Mouse (Mus musculus) fibroblast of lung, adult 2 months (primary cell): Measurements from ENCODE around the gene Cox5a.
A peak's percentile ranks its signal among the peaks of the same experiment; 100 is the strongest.

Experiments used
- DNase-seq: peaks from one replicate; pipeline ENCODE4 v3.0.0-alpha.2; 2011; ENCODE audit warnings: low read depth

Gene Cox5a

DNA sequence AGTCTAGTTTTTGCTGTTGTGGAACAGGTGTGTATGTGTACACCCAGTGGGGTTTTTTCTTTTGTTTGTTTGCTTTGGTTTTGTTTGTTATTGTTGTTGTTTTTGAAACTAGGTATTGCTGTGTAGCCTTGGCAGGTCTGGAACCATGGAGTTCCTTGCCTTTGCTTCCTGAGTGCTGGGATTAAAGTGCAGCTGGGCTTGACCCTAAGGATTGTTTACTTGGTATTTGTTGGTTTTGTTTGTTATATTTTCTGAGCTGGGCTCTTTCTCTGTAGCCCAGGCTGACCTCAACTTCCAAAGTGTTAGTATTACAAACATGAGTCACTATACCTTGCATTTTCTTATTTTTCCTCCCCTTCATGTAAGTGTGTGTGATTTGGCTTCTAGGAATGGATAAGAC, 5.4 kb downstream of the Cox5a start:
- DNase-seq = no peak

DNA sequence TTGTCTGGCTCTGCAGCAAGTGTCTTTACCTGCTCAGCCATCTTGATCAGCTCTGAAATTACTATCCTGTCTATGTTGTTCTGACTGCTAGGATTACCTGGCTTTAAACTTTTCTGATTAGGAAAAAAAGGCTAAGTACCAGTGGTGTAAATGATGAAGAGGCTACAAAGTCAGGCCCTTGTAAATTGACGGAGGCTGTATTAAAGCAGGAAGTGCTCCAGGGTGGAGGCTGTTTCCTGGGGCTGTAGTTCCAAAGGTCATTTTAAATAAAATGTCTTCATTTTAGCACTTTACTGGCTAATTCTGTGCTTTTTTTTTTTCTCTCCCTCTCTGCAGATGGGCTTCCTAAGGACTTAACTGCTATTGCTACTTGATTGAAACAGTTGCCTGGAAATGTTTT, 10.9 kb downstream of the Cox5a start:
- no peak for DNase-seq

DNA sequence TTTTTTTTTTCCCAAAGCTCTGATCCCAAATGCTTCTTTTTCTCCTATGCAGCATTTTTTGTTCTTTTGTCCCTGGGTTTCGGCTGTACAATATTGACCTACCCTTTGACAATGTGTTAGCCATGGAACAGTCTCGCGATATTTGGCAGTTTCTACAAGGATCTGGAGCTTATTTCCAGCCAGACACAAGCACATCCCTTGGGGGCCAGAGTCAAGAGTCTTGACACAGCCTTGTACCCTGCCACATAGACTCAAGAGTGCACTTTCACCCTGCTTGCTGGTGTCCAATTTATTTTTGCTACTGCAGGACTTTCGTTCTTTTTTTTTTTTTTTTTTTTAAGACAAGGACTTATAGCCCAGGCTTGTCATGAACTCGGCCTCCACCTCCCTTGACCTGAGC, 15.3 kb downstream of the Cox5a start:
- no peak for DNase-seq

DNA sequence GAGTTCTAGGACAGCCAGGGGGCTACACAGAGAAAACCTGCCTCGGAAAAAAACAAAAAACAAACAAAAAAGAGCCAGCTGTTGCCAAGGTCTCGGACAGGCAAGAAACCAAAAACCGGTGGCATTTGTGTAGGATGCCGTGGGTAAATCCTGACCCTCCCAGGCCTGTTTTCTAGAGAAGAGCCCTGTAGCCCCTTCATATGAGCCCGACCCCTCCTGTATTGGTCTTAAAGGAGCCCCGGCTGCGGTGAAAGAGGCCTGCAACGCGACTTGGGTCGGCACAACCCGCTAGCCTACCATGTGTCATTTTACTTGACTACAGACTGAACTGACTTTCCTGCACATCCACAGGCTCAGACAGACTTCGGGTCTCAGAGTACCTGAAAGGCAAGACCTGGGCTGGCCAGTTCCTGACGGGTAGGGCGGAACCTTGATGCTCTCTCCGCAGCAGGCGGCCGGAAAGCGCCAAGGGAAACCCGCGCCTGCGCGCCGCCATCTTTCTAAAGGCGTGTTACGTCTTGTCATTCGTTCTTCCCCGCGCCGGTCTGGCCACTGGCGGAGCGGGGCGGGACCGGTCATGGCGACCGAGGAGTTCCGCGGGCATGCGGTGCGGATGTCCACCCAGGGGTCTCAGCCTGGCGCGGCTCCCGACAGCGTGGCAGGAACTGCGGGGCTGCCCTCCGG, 16.1 kb downstream of the Cox5a start, which contains the start of gene Fam219b:
Gene Fam219b (plus strand): TSS at position 485 of the 684 bp plus-strand sequence.
- peak; percentile 61 for DNase-seq

DNA sequence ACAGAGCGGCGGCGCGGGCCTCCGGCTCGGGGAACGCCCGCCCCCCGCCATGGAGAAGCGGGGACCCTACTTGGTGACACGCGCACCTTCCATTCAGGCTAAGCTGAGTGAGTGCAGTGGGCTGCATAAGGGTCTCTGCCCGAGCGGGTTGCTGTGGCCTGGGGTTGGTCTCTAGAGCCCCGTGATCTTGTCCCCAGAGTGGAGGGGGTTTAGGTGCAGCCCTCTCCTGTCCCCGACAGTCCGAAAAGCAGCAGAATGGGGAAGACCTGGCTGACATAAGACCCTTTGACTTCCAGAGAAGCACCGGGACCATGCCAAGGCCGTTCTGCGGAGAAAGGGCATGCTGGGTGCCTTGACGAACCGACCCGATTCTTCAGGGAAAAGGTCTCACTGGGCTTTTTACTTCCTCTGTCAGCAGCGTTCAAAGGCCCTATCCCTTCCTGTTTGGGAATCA, 16.7 kb downstream of the Cox5a start:
- DNase-seq = no peak

DNA sequence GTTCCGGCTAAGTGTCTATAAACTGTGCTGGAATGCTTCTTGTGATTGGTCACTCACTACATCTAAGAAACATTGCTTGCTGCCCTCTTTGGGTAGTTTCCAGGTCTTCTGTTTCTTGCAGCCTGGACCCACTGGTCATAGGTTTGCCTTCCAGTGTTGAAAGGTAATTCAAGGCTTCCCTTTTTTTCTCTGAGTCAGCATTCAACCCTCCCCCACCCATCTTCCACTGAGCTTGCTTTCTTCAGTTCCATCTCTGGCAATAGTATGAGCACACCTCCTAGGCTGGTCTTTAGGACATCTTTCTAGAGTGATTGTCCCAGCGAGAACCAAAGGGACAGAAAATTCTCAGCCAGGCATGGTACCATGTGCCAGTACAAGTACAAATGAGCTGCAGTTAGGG, 18.5 kb downstream of the Cox5a start:
- DNase-seq = no peak

DNA sequence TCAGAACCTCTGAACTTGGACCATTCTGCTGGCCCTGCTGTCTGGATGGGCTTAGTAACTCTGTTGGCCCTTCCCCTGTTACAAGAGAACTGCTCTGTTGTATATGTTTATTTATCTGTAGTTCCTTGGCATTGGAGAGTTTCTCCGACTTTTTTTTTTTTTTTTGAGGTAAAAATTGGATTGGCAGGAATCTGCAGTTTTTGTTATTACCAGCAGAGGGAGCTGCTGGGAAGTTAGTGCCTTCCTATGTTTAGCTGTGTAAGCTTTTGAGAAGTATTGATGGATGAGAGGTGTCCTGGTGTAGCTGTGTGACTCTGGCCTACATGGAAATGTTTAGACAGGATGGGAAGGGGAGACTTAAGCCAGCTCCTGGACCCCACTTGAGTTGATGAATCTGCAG, 20.2 kb downstream of the Cox5a start:
- DNase-seq = no peak

DNA sequence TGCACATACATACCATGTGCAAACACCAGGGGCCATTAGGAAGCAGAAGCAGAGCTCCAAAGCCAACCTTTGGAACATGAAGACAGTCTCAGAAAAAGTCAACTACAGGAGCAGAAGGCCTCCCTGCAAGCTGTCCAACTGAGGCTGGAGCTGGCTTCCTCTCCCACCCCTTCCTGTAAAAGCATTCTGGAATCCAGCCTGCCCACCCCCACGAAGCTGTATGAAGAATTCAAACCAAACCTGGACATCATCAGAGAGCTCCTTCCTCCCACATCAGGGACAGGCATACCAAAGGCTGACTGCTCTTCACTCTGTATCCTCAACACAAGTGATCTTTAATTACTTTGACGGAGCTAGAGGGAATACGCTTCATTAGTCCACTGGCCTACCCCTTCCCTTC, 22.9 kb downstream of the Cox5a start:
- no peak for DNase-seq

DNA sequence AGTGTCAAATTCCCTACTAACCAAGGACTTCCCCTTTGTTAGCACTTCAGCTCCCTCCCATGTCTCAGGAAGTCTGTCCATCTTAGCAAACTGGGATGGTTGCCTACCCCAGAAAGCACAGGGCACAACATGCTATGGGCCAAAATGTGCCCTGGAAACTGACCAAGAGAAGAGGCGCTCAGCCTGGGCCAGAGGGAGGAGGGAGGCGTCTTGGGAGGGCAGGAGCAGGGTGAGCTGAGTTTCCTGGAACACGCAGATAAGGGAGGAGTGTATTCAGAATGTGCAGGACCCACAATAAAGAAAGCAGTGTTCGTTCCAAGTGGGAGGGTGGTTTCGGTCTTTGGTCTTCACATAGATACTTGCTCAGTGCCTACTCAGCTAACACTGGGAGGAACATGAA, 26.2 kb downstream of the Cox5a start:
- DNase-seq = no peak

DNA sequence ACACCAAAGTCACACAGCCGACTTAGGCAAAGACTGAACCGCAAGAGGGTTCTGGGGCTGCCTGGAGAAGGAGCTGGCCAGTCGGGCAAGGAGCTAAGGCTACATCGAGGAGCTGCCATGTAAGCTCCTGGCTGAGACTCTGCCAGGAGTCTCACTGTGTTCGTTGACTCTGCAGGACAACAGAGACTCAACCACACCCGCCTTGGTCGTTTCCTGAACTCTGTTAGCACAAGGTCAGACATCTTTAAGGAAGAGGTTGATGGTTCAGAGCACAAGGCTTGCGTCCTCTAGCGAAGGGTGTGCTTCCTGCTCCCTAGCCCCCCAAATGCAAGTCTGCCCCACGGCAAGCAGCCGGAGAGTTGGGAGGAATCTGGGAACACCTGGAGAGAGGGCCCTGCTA, 26.8 kb downstream of the Cox5a start:
- DNase-seq = no peak

DNA sequence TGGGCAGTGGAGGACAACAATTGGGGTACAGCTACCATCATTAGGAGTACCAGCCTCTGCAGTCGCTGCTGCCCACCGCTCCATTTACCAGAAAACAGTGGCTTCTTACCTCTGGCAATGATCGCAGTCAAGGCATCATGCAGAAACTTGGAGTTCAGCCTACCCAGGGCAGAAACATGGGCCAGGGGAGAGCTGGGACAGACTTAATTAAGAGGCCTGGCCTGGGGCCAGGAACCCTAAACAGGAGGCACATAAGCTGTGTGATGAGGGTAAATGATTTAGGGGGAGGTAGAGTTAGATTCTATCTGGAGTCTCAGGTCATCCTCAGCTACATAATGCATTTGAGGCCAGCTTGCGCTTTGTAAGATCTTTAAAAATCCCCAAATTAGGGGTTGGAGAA, 28.1 kb downstream of the Cox5a start:
- no peak for DNase-seq

DNA sequence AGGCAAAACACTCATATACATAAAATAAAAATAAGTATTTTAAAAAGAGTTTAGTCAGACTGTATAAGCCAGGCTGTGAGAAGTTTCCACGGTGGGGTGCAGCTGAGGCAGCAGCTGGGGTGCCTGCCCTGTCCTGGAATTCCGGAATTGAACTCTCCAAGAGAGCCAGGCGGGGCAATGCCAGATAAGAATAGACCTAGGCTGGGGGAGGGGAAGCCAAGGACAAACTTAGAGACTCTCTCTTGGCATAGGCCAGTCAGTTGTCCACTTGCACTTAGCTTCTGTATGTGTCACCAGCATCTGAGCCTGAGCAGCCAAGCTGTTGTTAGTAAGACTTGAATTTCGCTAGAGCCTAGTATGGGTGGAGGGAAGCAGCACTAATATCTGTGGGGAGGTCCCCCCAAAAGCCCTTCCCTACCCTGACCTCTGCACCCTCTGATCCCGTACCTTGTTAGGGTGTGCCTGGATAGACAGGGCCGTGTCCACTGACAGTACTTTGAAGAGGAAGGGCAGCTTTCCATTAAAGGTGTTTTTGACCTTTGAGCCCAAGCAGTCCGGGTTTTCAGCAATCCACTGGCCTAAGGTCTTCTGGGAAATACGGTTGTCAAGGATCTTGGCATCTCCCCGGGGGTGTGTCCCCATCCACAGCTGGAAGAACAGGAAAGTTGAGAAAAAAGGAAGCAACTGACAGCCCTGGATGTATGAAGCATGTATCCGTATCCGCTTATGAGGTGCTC, 29.2 kb downstream of the Cox5a start:
- no peak for DNase-seq

DNA sequence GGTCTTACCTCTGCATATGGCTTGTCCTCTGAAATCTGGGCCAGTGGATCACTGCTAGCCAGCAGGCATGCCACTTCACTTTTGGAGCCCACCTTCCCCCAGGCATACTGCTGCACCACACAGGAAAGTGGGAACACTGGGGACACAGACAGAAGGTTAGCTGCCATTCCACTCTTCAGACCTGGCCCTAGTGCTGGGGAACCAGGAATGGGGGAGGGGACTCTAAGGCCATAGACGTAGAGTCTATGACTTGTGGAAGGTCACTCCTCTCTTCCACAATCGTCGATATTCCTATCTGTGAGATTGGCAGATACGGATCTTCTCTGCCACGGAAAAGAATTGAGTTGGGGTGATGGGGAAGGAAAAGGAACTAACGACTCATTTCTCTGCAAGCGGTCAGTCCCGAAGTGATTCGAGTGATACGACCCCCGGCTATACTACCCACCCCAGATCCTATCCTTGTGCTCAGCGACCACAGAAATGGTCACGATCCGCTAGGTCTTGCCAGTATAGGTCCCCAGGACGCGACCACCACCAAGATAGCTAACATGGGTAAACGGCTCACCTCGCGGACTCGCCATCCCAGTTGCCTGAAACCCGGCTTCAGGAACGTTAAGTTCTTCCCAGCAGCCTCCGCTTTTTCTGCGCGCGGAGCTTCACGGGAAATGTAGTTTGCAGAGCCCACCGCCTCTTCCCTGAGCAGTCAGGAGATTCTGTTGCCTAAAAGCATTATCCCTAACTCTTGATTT, 31.2 kb downstream of the Cox5a start, which contains the start of gene Mpi:
Gene Mpi (minus strand): TSS at position 625 of the 749 bp plus-strand sequence.
- DNase-seq = no peak

DNA sequence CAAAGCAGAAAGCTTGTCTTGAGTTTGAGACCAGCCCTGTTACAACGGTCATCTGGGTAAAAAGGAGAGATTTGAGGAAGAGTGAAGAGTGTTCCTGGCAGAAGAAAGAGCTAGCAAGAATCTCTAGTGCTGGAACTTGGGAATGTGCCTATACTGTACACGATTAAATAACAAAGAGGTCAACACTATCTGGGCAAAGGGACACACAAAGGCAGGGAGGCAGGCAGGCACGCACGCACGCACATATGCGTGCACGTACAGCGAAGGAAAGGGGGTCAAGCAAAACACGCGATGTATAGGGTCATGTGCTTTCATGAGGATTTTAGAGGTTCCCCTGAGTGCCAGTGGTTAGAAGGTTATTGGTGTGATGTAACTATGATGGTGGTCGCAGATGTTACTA, 32.0 kb downstream of the Cox5a start:
- no peak for DNase-seq

DNA sequence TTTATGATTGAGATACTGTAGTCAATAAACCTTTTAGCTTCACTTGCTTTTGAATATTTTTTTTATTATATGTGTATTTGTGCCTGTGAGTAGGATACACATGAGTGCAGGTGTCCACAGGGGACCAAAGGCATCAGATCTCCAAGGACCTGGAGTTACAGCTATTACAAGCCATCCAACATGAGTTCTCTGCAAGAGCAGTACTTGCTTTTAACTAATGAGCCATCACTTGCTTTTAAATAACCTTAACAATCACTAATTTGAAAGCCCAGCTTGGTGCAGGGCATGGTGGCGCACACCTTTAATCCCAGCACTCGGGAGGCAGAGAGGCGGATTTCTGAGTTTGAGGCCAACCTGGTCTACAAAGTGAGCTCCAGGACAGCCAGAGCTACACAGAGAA, 33.7 kb downstream of the Cox5a start:
- no peak for DNase-seq

DNA sequence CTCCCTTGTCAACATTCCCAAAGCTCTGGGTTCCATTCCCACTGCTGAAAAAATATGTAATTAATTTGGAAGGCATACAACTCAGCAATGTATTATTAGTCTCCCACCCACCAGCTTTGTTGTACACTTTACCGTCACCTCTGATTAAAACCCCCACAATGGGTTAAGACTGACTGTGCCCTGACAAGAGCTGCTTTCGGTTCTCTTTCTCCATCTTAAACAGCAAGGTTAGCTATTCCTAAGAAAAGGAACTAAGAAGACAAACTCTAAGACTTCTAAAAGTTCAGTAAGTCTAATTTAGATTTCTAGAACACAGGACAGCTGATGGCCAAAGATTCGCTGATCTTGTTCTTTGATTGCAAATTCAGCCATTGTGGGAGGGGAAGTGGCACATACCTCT, 36.1 kb downstream of the Cox5a start:
- no peak for DNase-seq

DNA sequence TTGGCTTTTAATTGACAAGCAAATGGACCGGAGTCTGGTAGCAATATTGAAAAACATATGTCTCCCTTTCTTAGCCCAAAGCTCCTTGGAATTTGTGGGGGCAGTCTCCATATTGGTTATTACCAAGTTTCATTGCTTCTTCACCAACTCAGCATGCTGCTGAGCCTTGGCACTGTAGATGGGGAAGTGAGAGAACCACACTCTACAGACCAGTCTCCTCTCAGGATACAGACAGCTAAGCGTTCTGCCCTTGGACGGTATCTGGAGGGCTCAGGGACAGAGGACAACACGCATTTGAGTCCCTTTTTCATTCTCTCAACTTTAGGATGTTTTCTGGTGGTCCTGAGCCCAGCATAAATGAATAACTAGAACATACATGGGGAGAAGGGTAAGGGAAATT, 37.6 kb downstream of the Cox5a start:
- DNase-seq = no peak

DNA sequence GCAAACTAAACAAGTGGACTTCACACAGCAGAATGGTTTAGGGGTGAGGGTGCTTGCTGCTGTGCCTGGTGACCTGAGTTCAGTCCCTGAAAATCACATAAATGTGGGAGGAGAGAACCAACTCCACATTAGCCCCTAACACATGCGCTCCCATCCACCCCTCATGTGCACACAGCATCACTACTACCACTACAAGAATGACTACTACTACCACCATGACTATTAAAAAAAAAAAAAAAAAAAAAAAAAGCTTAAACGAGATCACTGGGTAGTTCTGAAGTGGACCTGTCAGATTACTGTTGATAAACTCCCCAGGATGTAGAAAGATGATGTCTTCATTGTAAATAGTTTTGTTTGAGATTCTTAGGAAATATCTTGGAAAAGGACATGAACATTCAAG, 38.5 kb downstream of the Cox5a start:
- DNase-seq = no peak

DNA sequence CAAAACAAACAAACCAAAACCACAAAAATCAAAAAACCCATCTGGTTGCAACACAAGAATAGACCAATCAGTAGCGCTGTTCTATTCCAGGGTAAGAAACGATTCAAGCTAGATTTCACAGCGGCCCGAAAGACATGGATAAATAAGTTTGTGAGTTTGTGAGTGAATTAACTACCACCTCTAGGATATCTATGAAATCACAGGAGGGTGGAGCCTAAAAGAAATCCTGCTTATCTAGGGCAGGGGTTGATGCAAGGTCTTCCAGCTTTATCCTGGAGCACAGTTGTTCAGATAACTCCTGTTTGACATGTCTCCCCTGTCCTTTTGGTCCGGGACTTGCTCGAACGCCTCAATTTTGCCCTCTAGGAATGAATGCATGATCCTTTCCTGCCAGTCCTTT, 39.2 kb downstream of the Cox5a start:
- DNase-seq = no peak

DNA sequence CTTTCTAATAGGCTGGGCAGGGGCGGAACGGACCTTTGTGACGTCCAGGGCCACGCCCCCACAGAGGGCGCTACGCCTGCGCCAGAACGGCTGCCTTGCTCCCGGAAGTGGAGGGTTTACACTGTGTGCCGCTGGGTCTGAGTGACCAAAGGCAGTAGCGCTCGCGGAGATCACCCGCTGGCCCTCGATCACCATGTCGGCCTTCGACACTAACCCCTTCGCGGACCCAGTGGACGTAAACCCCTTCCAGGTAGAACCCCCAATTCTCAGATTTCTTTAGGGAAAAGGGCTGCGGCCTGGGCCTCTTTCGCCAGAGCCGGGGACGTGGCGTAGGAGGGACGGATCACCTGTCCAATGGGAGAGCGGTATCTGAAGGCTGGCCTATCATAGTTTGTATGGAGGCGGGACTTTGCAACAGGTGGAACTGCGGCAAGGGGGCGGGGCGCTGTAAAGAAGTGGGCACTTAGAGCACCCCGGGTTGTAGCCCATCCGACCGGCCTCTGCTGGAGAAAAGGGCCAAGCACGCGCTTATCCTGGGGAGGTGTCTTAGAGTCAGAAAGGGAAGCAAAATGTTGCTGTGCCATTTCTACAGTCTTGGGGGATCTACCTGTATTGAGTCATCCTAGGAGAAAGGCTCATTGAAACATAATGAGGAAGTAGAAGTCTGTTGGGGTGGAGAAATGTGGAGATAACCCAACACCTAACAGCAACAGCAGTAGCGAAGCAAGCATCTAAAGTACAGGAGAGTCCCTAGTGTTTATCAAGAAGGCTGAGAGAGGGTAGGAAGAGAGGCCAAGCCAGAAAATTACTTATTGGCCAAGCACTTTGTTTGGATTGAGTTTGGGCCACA, 40.0 kb downstream of the Cox5a start, which contains the start of gene Scamp2:
Gene Scamp2 (plus strand): TSS at position 83 of the 850 bp plus-strand sequence.
- DNase-seq = peak; percentile 89

DNA sequence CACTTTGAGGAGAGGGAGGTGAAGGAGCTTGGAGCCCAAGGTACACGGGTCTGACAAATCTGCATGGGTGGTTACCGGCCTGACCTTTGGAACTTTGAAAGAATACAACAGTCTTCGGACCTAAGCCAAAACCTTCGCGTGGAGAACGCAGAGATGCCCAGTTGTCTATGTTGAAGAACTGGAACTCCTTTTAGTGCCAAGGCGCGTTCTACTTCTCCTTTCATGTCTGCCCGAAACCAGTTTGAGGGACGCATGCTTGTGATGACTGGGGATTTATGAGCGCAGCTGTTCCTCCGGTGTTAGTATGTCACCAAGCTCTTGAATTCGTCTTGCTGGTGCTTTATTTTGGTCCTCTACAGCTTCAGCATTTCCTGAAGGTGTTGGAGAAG, 40.6 kb downstream of the Cox5a start:
- DNase-seq = no peak

DNA sequence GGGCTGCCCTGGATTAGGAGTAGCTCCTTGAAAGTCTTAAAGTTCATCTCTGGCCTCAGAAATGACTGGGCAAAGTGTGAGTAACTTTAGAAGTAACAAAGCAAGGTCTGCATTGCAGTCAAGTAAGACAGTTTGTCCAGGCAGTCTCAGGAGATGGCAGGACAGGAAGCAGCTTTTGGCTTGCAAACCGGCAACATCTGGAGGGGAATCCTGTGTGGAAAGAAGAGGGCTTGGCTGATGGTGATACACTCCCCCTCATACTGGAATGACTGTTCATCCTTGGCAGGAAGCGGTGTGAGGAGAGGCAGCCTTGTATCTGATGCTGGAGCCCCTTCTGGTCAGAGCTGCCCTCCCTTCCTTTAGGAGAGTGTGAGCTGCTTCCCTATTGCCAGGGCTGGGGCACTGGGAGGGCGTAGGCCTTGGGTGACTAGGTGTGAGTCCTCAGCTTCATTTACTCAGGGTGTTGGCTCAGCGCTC, 41.9 kb downstream of the Cox5a start:
- DNase-seq = no peak
